Mouse (Mus musculus): ENCODE results near the gene Cdh4. TPM values are rescaled to one million over a fixed set of nuclear protein-coding genes. Genes with fewer than 3 reads are reported as not detected.

The Cdh4 gene
- polyA plus RNA-seq, 1 experiment from 2014 or later: 3.0 TPM

DNA sequence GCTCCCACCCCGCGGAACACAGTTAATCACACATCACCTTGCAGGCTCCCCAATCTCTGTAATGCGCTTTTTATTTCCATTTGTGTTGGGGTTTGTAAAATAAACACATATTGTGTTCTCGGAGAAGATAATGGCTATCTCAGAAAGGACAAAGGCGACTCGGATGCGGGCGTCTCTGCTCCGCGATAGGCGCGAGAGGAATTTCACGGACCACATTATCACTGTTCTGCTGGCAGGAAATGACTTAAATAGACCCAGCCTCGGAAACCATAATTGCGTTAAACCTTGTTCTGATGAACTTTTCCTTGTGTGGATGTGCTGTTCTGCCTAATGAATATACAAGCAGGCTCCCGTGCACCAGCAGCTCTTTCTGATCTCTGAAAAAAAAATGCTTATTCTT is 140.7 kb downstream of the Cdh4 start:
- Histone ChIP-seq H3K36me3 (ENCODE audit: control insufficient read depth, insufficient read depth) (no peaks in the 10 kb centered on the region), H3K27me3 (replicated peaks; ENCODE audit: control insufficient read depth, insufficient read depth, low read length) (no peaks in the 10 kb centered on the region), H3K9ac (ENCODE audit: low read depth, low read length) (no peak overlapping the region), H3K27ac (ENCODE audit: low read depth, low read length) (no peak overlapping the region), H3K4me3 (ENCODE audit: low read depth, low read length) (no peak overlapping the region), H3K9me3 (ENCODE audit: control insufficient read depth) (no peaks in the 10 kb centered on the region), H3K4me2 (replicated peaks; ENCODE audit: low read depth) (no peak overlapping the region), H3K4me1 (replicated peaks; ENCODE audit: control insufficient read depth, insufficient read depth, low read length) (no peaks in the 10 kb centered on the region)
- ATAC-seq: no peak
- WGBS: 79% methylated on average over 16 of the region's 16 CpGs
- TF ChIP-seq CTCF (IDR thresholded peaks at IDR 0.05; ENCODE audit: low read depth): no peak

- Histone ChIP-seq H3K4me1 (replicated peaks; ENCODE audit: control insufficient read depth, insufficient read depth, low read length) (no peaks in the 10 kb centered on the region), H3K27ac (ENCODE audit: low read depth, low read length) (no peak overlapping the region), H3K4me2 (replicated peaks; ENCODE audit: low read depth) (no peak overlapping the region), H3K9ac (ENCODE audit: low read depth, low read length) (no peak overlapping the region), H3K9me3 (ENCODE audit: control insufficient read depth) (no peaks in the 10 kb centered on the region), H3K36me3 (ENCODE audit: control insufficient read depth, insufficient read depth) (no peaks in the 10 kb centered on the region), H3K27me3 (replicated peaks; ENCODE audit: control insufficient read depth, insufficient read depth, low read length) (no peaks in the 10 kb centered on the region), H3K4me3 (ENCODE audit: low read depth, low read length) (no peak overlapping the region)
- no peak for TF ChIP-seq CTCF (IDR thresholded peaks at IDR 0.05; ENCODE audit: low read depth)
- ATAC-seq: no peak
- WGBS: 71% methylated on average over 13 of the region's 13 CpGs
These were observed 142.4 kb downstream of the Cdh4 start for GRCm38 (mm10) chr2:179584672-179585071.

- WGBS: 85% methylated on average over 11 of the region's 11 CpGs
These were observed 144.2 kb downstream of the Cdh4 start for GRCm38 (mm10) chr2:179586436-179586835.

GRCm38 (mm10) chr2:179587069-179587468 is 144.8 kb downstream of the Cdh4 start:
- Histone ChIP-seq H3K9me3 (ENCODE audit: control insufficient read depth) (no peaks in the 10 kb centered on the region), H3K27ac (ENCODE audit: low read depth, low read length) (no peak overlapping the region), H3K27me3 (replicated peaks; ENCODE audit: control insufficient read depth, insufficient read depth, low read length) (no peaks in the 10 kb centered on the region), H3K9ac (ENCODE audit: low read depth, low read length) (no peak overlapping the region), H3K4me1 (replicated peaks; ENCODE audit: control insufficient read depth, insufficient read depth, low read length) (no peaks in the 10 kb centered on the region), H3K36me3 (ENCODE audit: control insufficient read depth, insufficient read depth) (no peaks in the 10 kb centered on the region), H3K4me2 (replicated peaks; ENCODE audit: low read depth) (no peak overlapping the region), H3K4me3 (ENCODE audit: low read depth, low read length) (no peak overlapping the region)
- no peak for ATAC-seq
- WGBS: 75% methylated on average over 2 of the region's 2 CpGs
- no peak for TF ChIP-seq CTCF (IDR thresholded peaks at IDR 0.05; ENCODE audit: low read depth)

More at GRCm38 (mm10) chr2:179586436-179586835, 144.2 kb downstream of the Cdh4 start:
- TF ChIP-seq CTCF (IDR thresholded peaks at IDR 0.05; ENCODE audit: low read depth): no peak
- Histone ChIP-seq H3K9me3 (ENCODE audit: control insufficient read depth) (no peaks in the 10 kb centered on the region), H3K4me1 (replicated peaks; ENCODE audit: control insufficient read depth, insufficient read depth, low read length) (no peaks in the 10 kb centered on the region), H3K27me3 (replicated peaks; ENCODE audit: control insufficient read depth, insufficient read depth, low read length) (no peaks in the 10 kb centered on the region), H3K4me2 (replicated peaks; ENCODE audit: low read depth) (no peak overlapping the region), H3K36me3 (ENCODE audit: control insufficient read depth, insufficient read depth) (no peaks in the 10 kb centered on the region), H3K4me3 (ENCODE audit: low read depth, low read length) (no peak overlapping the region), H3K9ac (ENCODE audit: low read depth, low read length) (no peak overlapping the region), H3K27ac (ENCODE audit: low read depth, low read length) (no peak overlapping the region)
- ATAC-seq: no peak

GRCm38 (mm10) chr2:179591661-179592060 is 149.4 kb downstream of the Cdh4 start:
- no peak for ATAC-seq
- no peaks in the 10 kb centered on the region for H3K36me3 ChIP-seq (ENCODE audit: control insufficient read depth, insufficient read depth)
- no peak for TF ChIP-seq CTCF (IDR thresholded peaks at IDR 0.05; ENCODE audit: low read depth)
- no peaks in the 10 kb centered on the region for H3K4me1 ChIP-seq (replicated peaks; ENCODE audit: control insufficient read depth, insufficient read depth, low read length)
- H3K4me2 ChIP-seq (replicated peaks; ENCODE audit: low read depth): no peak overlapping the region
- no peak overlapping the region for H3K4me3 ChIP-seq (ENCODE audit: low read depth, low read length)
- no peak overlapping the region for H3K27ac ChIP-seq (ENCODE audit: low read depth, low read length)
- 57% methylated on average over 5 of the region's 5 CpGs for WGBS
- H3K9me3 ChIP-seq (ENCODE audit: control insufficient read depth): no peaks in the 10 kb centered on the region
- no peak overlapping the region for H3K9ac ChIP-seq (ENCODE audit: low read depth, low read length)
- no peaks in the 10 kb centered on the region for H3K27me3 ChIP-seq (replicated peaks; ENCODE audit: control insufficient read depth, insufficient read depth, low read length)

DNA sequence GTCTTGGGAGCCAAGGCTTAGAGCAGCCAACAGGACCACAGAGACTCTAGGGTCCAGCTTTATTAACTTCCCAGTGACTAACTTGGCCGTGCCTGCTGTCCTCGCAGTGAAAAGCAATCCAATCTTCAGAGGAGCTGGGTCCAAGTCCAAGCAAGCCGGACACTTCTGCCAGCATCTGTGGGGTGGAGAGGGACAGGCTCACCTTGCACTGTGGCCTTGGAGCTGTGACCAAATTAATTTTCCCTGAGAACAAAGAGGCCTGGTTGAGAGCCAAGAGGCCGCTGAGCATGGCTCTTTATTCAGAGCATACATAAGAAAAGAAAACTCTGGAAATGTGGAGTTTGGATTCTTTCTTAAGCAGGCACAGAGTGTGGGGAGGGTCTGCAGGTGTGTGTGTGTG is 152.8 kb downstream of the Cdh4 start:
- Histone ChIP-seq H3K27ac (ENCODE audit: low read depth, low read length) (no peak overlapping the region), H3K9me3 (ENCODE audit: control insufficient read depth) (no peaks in the 10 kb centered on the region), H3K27me3 (replicated peaks; ENCODE audit: control insufficient read depth, insufficient read depth, low read length) (no peaks in the 10 kb centered on the region), H3K36me3 (ENCODE audit: control insufficient read depth, insufficient read depth) (no peaks in the 10 kb centered on the region), H3K4me2 (replicated peaks; ENCODE audit: low read depth) (no peak overlapping the region), H3K4me3 (ENCODE audit: low read depth, low read length) (no peak overlapping the region), H3K9ac (ENCODE audit: low read depth, low read length) (no peak overlapping the region), H3K4me1 (replicated peaks; ENCODE audit: control insufficient read depth, insufficient read depth, low read length) (no peaks in the 10 kb centered on the region)
- no peak for TF ChIP-seq CTCF (IDR thresholded peaks at IDR 0.05; ENCODE audit: low read depth)
- no peak for ATAC-seq
- 83% methylated on average over 4 of the region's 4 CpGs for WGBS

GRCm38 (mm10) chr2:179598886-179599285 is 156.7 kb downstream of the Cdh4 start:
- ATAC-seq: no peak
- no peak overlapping the region for H3K4me3 ChIP-seq (ENCODE audit: low read depth, low read length)
- H3K36me3 ChIP-seq (ENCODE audit: control insufficient read depth, insufficient read depth): no peaks in the 10 kb centered on the region
- no peaks in the 10 kb centered on the region for H3K27me3 ChIP-seq (replicated peaks; ENCODE audit: control insufficient read depth, insufficient read depth, low read length)
- H3K9me3 ChIP-seq (ENCODE audit: control insufficient read depth): no peaks in the 10 kb centered on the region
- no peak overlapping the region for H3K27ac ChIP-seq (ENCODE audit: low read depth, low read length)
- no peak overlapping the region for H3K9ac ChIP-seq (ENCODE audit: low read depth, low read length)
- 85% methylated on average over 11 of the region's 11 CpGs for WGBS
- no peaks in the 10 kb centered on the region for H3K4me1 ChIP-seq (replicated peaks; ENCODE audit: control insufficient read depth, insufficient read depth, low read length)
- no peak for TF ChIP-seq CTCF (IDR thresholded peaks at IDR 0.05; ENCODE audit: low read depth)
- H3K4me2 ChIP-seq (replicated peaks; ENCODE audit: low read depth): no peak overlapping the region

Data from intestine, postnatal 0 days (tissue).